Mouse (Mus musculus): ENCODE measurements around the gene Ugt1a1. TPM values are rescaled to one million over a fixed set of nuclear protein-coding genes. Genes with fewer than 3 reads are reported as not detected.

Gene Ugt1a1
- total and polyA plus RNA-seq, 3 experiments = 0.19 TPM; not detected in 2

DNA sequence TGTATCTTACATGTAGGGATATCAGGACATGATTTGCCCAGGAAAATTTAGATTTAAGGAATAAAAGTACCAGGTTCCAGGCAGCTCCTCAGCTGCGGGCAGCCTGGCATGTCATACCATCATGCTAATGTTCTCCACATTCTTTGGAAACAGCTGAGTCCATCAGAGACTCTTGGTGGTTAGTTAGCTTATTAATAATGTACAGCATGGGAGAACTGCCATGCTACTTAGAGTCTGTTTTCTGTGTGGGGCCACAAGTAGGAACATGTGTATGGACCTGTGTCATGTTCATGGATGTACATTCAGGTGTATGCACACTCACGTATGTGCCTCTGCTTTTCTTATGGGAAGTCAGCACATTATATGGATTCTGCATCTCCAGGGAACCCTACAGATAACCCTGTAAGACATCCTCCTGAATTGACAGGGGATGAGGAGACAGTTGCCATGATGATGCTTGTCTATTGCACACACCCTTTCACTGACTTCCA is 2.7 kb downstream of the Ugt1a1 start:
- peak; percentile 2 for DNase-seq (ENCODE audit: extremely low read depth)
- H3K9ac ChIP-seq (ENCODE audit: insufficient read depth, low read depth) = no peak overlapping the region
- in situ Hi-C loops (cut with MboI; ENCODE audit: low pct_ligation_motif_present, low pct_unique_long_range_greater_than_20kb, low sequenced_read_pairs) = no loop called here
- no peak overlapping the region for H3K4me3 ChIP-seq (replicated peaks in 1 of 3; ENCODE audit: low read depth in 2 of 3, low read length in 2 of 3, poor library complexity in 1 of 3)
- no peak overlapping the region for H3K27ac ChIP-seq (ENCODE audit: insufficient read depth, low read depth)
- dilution Hi-C loops (cut with MboI; ENCODE audit: extremely low pct_ligation_motif_present, extremely low pct_unique_long_range_greater_than_20kb, low sequenced_read_pairs) = no loop called here
- no peaks in the 10 kb centered on the region for H3K4me1 ChIP-seq (ENCODE audit: control insufficient read depth in 1 of 2, insufficient read depth in 2 of 2)
- TF ChIP-seq CHD1 (IDR thresholded peaks at IDR 0.05; ENCODE audit: low read depth, low read length) (no peak), NRF1 (IDR thresholded peaks at IDR 0.05; ENCODE audit: low read depth, low read length) (no peak), CHD2 (IDR thresholded peaks at IDR 0.05; ENCODE audit: low read length) (peak; percentile 21; the same call in 1 of the 2 replicates), PAX5 (IDR thresholded peaks at IDR 0.05; ENCODE audit: low read length) (no peak), EP300 (IDR thresholded peaks at IDR 0.05; ENCODE audit: low read length) (no peak), MAX (IDR thresholded peaks at IDR 0.05; ENCODE audit: low read length) (0 out of 2 replicates have a peak, but pooled peaks have one; percentile 34)
- H3K36me3 ChIP-seq (replicated peaks in 1 of 2; ENCODE audit: control insufficient read depth in 1 of 2, insufficient read depth in 1 of 2, low read length in 1 of 2) = no peaks in the 10 kb centered on the region
- H3K79me2 ChIP-seq (replicated peaks; ENCODE audit: control insufficient read depth, extremely low read depth, insufficient read depth, poor library complexity, severe bottlenecking) = no peaks in the 10 kb centered on the region
- H3K9me3 ChIP-seq (replicated peaks; ENCODE audit: low read length) = peaks cover 73% of the 10 kb centered on the region
- no peak overlapping the region for H3K4me2 ChIP-seq (ENCODE audit: insufficient read depth, low read depth, poor library complexity, severe bottlenecking)
- H3K27me3 ChIP-seq (replicated peaks) = no peaks in the 10 kb centered on the region

DNA sequence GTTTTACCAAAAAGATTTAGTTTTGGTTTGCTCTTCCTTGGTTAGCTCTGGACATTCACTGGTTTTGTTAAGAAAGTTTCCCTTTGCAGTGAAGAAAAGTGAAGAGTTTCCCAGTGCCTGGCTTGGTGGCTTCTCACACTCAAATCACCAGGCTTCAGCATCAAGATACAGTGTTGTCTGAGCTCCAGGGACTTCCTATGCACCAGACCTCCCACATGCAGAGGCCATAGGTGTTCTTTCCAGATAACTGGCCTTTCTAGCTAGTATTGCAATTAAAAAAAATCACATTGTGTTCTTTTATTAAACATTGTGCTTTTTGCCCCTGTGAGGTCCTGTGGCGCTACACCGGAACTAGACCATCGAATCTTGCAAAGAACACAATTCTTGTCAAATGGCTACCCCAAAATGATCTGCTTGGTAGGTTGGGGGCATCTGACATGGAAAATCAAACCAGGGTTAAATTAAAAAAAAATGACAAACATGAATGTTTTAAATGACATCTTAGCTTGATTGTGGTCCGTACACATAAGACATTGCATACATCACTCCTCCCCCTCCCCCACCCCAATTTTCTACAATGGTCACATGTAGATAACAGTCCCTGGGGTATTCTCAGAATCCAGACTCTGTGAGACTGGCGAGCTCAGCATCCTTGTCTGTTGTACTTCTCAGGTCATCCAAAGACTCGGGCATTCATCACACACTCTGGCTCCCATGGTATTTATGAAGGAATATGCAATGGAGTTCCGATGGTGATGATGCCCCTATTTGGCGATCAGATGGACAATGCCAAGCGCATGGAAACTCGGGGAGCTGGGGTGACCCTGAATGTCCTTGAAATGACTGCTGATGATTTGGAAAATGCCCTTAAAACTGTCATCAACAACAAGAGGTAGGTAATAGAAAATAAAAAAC is 4.0 kb downstream of the Ugt1a1 start:
- Histone ChIP-seq H3K27me3 (replicated peaks) (no peaks in the 10 kb centered on the region), H3K27ac (ENCODE audit: insufficient read depth, low read depth) (no peak overlapping the region), H3K36me3 (replicated peaks in 1 of 2; ENCODE audit: control insufficient read depth in 1 of 2, insufficient read depth in 1 of 2, low read length in 1 of 2) (no peaks in the 10 kb centered on the region), H3K4me1 (ENCODE audit: control insufficient read depth in 1 of 2, insufficient read depth in 2 of 2) (no peaks in the 10 kb centered on the region), H3K9me3 (replicated peaks; ENCODE audit: low read length) (peaks cover 80% of the 10 kb centered on the region), H3K9ac (ENCODE audit: insufficient read depth, low read depth) (no peak overlapping the region), H3K4me3 (replicated peaks in 1 of 3; ENCODE audit: low read depth in 2 of 3, low read length in 2 of 3, poor library complexity in 1 of 3) (no peak overlapping the region), H3K79me2 (replicated peaks; ENCODE audit: control insufficient read depth, extremely low read depth, insufficient read depth, poor library complexity, severe bottlenecking) (no peaks in the 10 kb centered on the region), H3K4me2 (ENCODE audit: insufficient read depth, low read depth, poor library complexity, severe bottlenecking) (no peak overlapping the region)
- DNase-seq (ENCODE audit: extremely low read depth) = peak; percentile 5
- dilution Hi-C loops (cut with MboI; ENCODE audit: extremely low pct_ligation_motif_present, extremely low pct_unique_long_range_greater_than_20kb, low sequenced_read_pairs) = no loop called here
- TF ChIP-seq UBTF (IDR thresholded peaks at IDR 0.05; ENCODE audit: low read depth, low read length) = no peak
- no peak for TF ChIP-seq KAT2A (IDR thresholded peaks at IDR 0.05; ENCODE audit: insufficient replicate concordance, low read length)
- TF ChIP-seq RAD21 (IDR thresholded peaks at IDR 0.05; ENCODE audit: low read depth, low read length) = no peak
- no peak for TF ChIP-seq NRF1 (IDR thresholded peaks at IDR 0.05; ENCODE audit: low read depth, low read length)
- TF ChIP-seq TCF12 (IDR thresholded peaks at IDR 0.05; ENCODE audit: low read depth, low read length) = no peak
- TF ChIP-seq MAFK (IDR thresholded peaks at IDR 0.05; ENCODE audit: insufficient replicate concordance, low read length) = no peak
- TF ChIP-seq EP300 (IDR thresholded peaks at IDR 0.05; ENCODE audit: low read length) = no peak
- TF ChIP-seq MAX (IDR thresholded peaks at IDR 0.05; ENCODE audit: low read length) = no peak
- in situ Hi-C loops (cut with MboI; ENCODE audit: low pct_ligation_motif_present, low pct_unique_long_range_greater_than_20kb, low sequenced_read_pairs) = no loop called here

DNA sequence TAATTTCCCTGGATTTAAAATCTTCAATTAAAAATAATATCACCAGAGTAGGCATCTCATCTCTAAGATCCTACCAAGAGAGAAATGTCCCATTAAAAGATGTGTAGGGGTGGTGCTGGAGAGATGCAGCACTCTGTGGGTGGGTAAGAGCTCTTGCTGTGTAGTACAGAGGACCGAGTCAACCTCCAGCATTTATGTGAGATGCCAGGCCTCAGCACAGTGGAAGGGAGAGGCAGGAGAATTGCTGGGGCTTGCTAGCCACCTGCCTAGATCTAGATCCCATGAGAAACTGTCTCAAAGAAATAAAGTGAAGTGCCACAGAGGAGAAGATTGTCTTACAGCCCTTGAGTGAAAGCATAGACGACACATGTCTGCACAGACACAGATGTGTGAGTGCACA is 4.8 kb downstream of the Ugt1a1 start:
- Histone ChIP-seq H3K4me3 (replicated peaks in 1 of 3; ENCODE audit: low read depth in 2 of 3, low read length in 2 of 3, poor library complexity in 1 of 3) (no peak overlapping the region), H3K36me3 (replicated peaks in 1 of 2; ENCODE audit: control insufficient read depth in 1 of 2, insufficient read depth in 1 of 2, low read length in 1 of 2) (no peaks in the 10 kb centered on the region), H3K27me3 (replicated peaks) (no peaks in the 10 kb centered on the region), H3K4me1 (ENCODE audit: control insufficient read depth in 1 of 2, insufficient read depth in 2 of 2) (no peaks in the 10 kb centered on the region), H3K9ac (ENCODE audit: insufficient read depth, low read depth) (no peak overlapping the region), H3K27ac (ENCODE audit: insufficient read depth, low read depth) (no peak overlapping the region), H3K9me3 (replicated peaks; ENCODE audit: low read length) (peaks cover 84% of the 10 kb centered on the region), H3K79me2 (replicated peaks; ENCODE audit: control insufficient read depth, extremely low read depth, insufficient read depth, poor library complexity, severe bottlenecking) (no peaks in the 10 kb centered on the region), H3K4me2 (ENCODE audit: insufficient read depth, low read depth, poor library complexity, severe bottlenecking) (no peak overlapping the region)
- DNase-seq (ENCODE audit: extremely low read depth) = peak; percentile 2
- dilution Hi-C loops (cut with MboI; ENCODE audit: extremely low pct_ligation_motif_present, extremely low pct_unique_long_range_greater_than_20kb, low sequenced_read_pairs) (no loop called here), in situ Hi-C loops (cut with MboI; ENCODE audit: low pct_ligation_motif_present, low pct_unique_long_range_greater_than_20kb, low sequenced_read_pairs) (no loop called here)
- TF ChIP-seq ETS1 (conservative IDR thresholded peaks at IDR 0.05; ENCODE audit: low read depth, low read length) (no peak), HCFC1 (IDR thresholded peaks at IDR 0.05; ENCODE audit: low read depth, low read length) (no peak), KAT2A (IDR thresholded peaks at IDR 0.05; ENCODE audit: insufficient replicate concordance, low read length) (no peak), E2F4 (IDR thresholded peaks at IDR 0.05; ENCODE audit: insufficient replicate concordance, low read depth, low read length) (no peak), ZC3H11A (IDR thresholded peaks at IDR 0.05; ENCODE audit: low read depth, low read length) (no peak), IRF4 (IDR thresholded peaks at IDR 0.05; ENCODE audit: low read depth, low read length) (no peak), SIN3A (IDR thresholded peaks at IDR 0.05; ENCODE audit: low read length) (no peak), ZNF384 (IDR thresholded peaks at IDR 0.05; ENCODE audit: low read depth, low read length) (no peak), TBP (conservative IDR thresholded peaks at IDR 0.05; ENCODE audit: low read depth, low read length) (no peak), ZMIZ1 (IDR thresholded peaks at IDR 0.05; ENCODE audit: low read depth, low read length) (no peak), RAD21 (IDR thresholded peaks at IDR 0.05; ENCODE audit: low read depth, low read length) (no peak), POLR2A (IDR thresholded peaks at IDR 0.05; ENCODE audit: low read depth, low read length) (no peak), SMC3 (IDR thresholded peaks at IDR 0.05; ENCODE audit: low read depth, low read length) (no peak), MXI1 (IDR thresholded peaks at IDR 0.05; ENCODE audit: low read depth, low read length) (no peak), EP300 (IDR thresholded peaks at IDR 0.05; ENCODE audit: low read length) (no peak), USF2 (conservative IDR thresholded peaks at IDR 0.05; ENCODE audit: low read depth, low read length) (no peak), MAX (IDR thresholded peaks at IDR 0.05; ENCODE audit: low read length) (no peak)

All from CH12.LX (cell line).